Mouse (Mus musculus): ENCODE data around the gene Foxk1. TPM values are rescaled to one million over a fixed set of nuclear protein-coding genes. Genes with fewer than 3 reads are reported as not detected.

Gene Foxk1
- polyA plus RNA-seq, 1 experiment from 2014 or later = 8.1 TPM

- 87% methylated on average over 3 of the region's 3 CpGs for WGBS
- Histone ChIP-seq H3K36me3 (replicated peaks) (no peaks in the 10 kb centered on the region), H3K9ac (no peak overlapping the region), H3K9me3 (no peaks in the 10 kb centered on the region), H3K4me2 (no peak overlapping the region), H3K27ac (no peak overlapping the region), H3K27me3 (replicated peaks) (no peaks in the 10 kb centered on the region), H3K4me3 (no peak overlapping the region), H3K4me1 (peaks cover 25% of the 10 kb centered on the region)
- ATAC-seq (replicated peaks) = no peak
Measured at GRCm38 (mm10) chr5:142505695-142506423, 104.6 kb downstream of the Foxk1 start.

- 5% methylated on average over 15 of the region's 15 CpGs for WGBS
- peak overlapping the region; percentile 25 for H3K4me3 ChIP-seq
- ATAC-seq (replicated peaks) = peak; percentile 64
- peak overlapping the region; percentile 52 for H3K4me2 ChIP-seq
- no peaks in the 10 kb centered on the region for H3K27me3 ChIP-seq (replicated peaks)
- H3K27ac ChIP-seq = peak overlapping the region; percentile 85
- H3K9ac ChIP-seq = peak overlapping the region; percentile 51
- no peaks in the 10 kb centered on the region for H3K36me3 ChIP-seq (replicated peaks)
- H3K4me1 ChIP-seq = peaks cover 25% of the 10 kb centered on the region
- no peaks in the 10 kb centered on the region for H3K9me3 ChIP-seq
Measured at GRCm38 (mm10) chr5:142509141-142510060, 108.1 kb downstream of the Foxk1 start.

- no peak overlapping the region for H3K4me3 ChIP-seq
- H3K9ac ChIP-seq = peak overlapping the region; percentile 51; the same call in 1 of the 2 replicates
- ATAC-seq (replicated peaks) = peak; percentile 41; the same call in 1 of the 2 replicates
- 33% methylated on average over 7 of the region's 7 CpGs for WGBS
- H3K27me3 ChIP-seq (replicated peaks) = no peaks in the 10 kb centered on the region
- H3K4me2 ChIP-seq = peak overlapping the region; percentile 52; the same call in 1 of the 2 replicates
- H3K36me3 ChIP-seq (replicated peaks) = no peaks in the 10 kb centered on the region
- no peaks in the 10 kb centered on the region for H3K9me3 ChIP-seq
- H3K4me1 ChIP-seq = peaks cover 25% of the 10 kb centered on the region
- H3K27ac ChIP-seq = peak overlapping the region; percentile 85
Measured at GRCm38 (mm10) chr5:142510061-142510414, 108.7 kb downstream of the Foxk1 start.

Other genes with a start within 250 kb of the Foxk1 start
- 13.7 and 14.2 TPM in 2 replicates for gene Ap5z1, start 62.4 kb downstream of the Foxk1 start, polyA plus RNA-seq (2015; fragmentation: Nextera tagmentation; extraction: Ambion mirVana)
- 0.26 and 0.29 TPM in 2 replicates for gene Papolb, start 128.6 kb downstream of the Foxk1 start, polyA plus RNA-seq (2015; fragmentation: Nextera tagmentation; extraction: Ambion mirVana)
- 24.8 and 27.6 TPM in 2 replicates for gene Radil, start 149.6 kb downstream of the Foxk1 start, polyA plus RNA-seq (2015; fragmentation: Nextera tagmentation; extraction: Ambion mirVana)
- 40.9 and 47.5 TPM in 2 replicates for gene Mmd2, start 207.3 kb downstream of the Foxk1 start, polyA plus RNA-seq (2015; fragmentation: Nextera tagmentation; extraction: Ambion mirVana)
- 46.7 and 49.7 TPM in 2 replicates for gene Wipi2, start 226.2 kb downstream of the Foxk1 start, polyA plus RNA-seq (2015; fragmentation: Nextera tagmentation; extraction: Ambion mirVana)